Mouse (Mus musculus): ENCODE results near the gene Gm42417. TPM values are rescaled to one million over a fixed set of nuclear protein-coding genes. Genes with fewer than 3 reads are reported as not detected.

The Gm42417 gene
- not detected in 2 replicates for total RNA-seq (2014; fragmentation: Nextera tagmentation)
- 0.93 TPM in 1 of 2 replicates, not detected in the other for total RNA-seq (2017)

DNA sequence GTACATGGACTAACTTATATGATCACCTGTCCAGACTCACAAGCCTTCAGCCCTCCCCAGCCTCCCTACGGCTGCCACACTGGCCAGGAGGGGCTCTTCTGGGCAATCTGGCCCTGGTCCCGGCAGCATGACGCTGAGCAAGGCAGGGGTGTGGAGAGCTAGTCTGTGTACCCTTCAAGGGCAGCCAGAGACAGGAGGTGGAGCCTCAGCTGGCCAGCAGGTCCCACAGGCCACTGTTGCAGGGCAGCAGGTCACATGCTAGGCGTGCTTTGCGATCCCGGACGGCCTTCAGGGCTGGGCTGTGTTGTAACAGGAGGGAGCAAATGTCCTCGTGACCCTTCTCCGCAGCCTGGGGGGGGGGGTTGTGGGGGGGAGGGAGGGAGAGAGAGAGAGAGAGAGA is at the start of gene Gm42417:
Gene Gm42417 (minus strand): TSS at position 244 of the 400 bp plus-strand sequence.
- ATAC-seq (replicated peaks; ENCODE audit: poor library complexity, severe bottlenecking), result no peak

- ATAC-seq (replicated peaks; ENCODE audit: poor library complexity, severe bottlenecking), result no peak
Observed at GRCm38 (mm10) chr1:36587860-36588259, 48.6 kb upstream of the Gm42417 start.

- no peak for ATAC-seq (replicated peaks; ENCODE audit: poor library complexity, severe bottlenecking)
Observed at GRCm38 (mm10) chr1:36586288-36586687, 47.1 kb upstream of the Gm42417 start.

DNA sequence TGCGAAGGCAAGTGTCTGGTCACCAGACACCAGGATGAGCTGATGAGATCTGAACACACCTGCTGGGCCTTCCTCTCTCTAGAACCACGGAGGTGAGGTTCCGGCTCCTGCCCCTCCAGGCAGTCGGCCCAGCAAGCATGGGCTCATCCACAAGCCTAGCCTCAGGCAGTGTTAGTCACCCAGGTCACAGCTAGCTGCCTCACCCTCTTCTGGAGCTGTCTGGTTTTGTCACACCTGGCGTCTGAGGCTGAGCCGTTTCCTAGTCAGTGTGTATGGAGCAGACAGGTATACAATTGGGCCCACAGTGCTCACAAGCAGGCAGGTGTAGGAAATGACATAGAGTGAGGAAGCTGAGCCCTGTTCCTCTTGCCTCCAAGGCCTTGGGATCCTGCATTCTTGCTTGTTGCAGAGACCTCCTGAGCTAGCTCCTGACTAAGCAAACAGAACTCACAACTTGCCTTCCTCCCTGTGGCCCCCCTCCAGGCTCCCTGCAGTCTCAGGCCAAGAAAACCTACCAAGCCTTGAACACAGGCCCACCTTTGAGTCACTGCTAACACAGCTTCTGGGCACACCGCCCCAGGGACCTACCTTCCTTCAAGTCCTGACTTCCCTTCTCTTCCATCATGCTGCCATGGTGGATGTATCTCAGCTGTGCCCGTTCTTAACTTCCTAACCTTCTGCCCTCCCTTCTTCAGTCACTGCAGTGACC is 44.3 kb upstream of the Gm42417 start:
- ATAC-seq (replicated peaks; ENCODE audit: poor library complexity, severe bottlenecking), result no peak

GRCm38 (mm10) chr1:36582211-36582610 is 43.0 kb upstream of the Gm42417 start:
- no peak for ATAC-seq (replicated peaks; ENCODE audit: poor library complexity, severe bottlenecking)

GRCm38 (mm10) chr1:36581260-36581659 is 42.0 kb upstream of the Gm42417 start:
- ATAC-seq (replicated peaks; ENCODE audit: poor library complexity, severe bottlenecking), result no peak

DNA sequence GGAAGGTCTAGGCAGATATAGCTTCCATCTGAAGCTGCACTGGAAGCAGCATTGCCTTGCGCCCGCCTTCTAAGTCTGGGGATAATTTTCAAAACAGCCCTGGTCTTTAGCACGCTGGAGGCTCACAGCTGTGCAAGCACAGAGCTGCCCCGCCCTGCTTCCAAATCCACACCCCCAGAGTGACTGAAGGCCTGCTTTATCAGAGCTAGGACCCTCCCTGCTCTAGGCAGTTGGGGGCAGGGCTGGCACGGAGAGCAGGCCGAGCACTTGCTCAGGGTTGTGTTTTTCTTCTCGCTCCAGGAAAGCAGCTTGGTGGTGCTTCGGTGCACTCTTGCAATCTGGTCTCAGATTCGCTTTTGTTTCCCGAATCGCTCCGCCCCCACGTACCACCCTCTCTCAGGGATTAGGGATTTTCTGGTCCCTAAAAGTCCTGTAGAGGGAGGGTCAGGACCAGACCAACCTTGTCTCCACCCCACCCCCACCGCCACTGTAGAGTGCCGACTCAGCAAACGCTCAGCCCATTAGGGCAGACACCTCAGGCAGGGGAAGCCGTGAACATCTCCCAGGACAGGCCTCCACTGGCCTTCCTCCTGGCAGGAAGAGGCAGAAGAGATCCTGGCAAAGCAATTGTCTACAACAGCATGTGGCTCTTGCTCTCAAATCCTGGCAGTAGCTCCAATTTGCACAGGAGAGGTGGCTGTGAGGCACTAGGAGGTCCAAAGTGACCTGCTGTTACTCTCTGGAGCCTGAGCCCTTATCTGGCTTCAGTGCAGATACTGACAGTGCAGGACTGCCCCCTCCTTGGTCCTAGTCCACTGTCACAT is 41.4 kb upstream of the Gm42417 start:
- ATAC-seq (replicated peaks; ENCODE audit: poor library complexity, severe bottlenecking), result peak; percentile 34

GRCm38 (mm10) chr1:36579974-36580383 is 40.8 kb upstream of the Gm42417 start:
- no peak for ATAC-seq (replicated peaks; ENCODE audit: poor library complexity, severe bottlenecking)

DNA sequence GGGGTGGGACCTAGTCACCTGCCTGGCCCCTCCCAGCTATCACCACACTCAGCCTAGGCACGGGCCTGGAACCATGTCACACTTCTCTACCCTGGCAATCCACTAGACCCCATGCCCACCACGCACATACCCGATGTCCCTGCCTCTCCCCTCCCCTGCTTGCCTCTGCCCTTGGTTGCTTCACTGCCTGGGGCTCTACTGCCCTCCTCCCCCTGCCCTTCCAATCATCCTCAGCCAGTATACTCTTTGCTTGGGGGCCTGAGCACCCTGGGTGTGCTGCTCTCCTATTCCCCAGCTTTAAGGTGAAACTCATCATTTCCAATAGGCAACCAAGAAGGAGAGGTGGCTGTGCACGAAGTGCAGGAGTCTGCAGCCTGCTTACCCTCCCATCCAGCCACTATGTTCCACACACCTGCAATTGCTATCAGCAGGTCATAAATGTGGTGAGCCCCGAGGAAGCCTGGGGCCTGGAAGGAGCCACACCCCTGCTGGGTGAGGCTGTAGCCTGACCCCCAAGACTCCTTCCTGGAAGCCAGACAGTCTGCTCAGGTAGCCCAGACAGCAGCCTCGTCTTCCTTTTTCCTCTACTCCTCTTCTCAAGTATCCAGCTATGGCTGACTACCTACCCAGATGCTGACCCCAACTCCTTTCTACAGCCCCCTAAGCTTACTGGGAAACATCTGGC is 37.9 kb upstream of the Gm42417 start:
- ATAC-seq (replicated peaks; ENCODE audit: poor library complexity, severe bottlenecking), result no peak

DNA sequence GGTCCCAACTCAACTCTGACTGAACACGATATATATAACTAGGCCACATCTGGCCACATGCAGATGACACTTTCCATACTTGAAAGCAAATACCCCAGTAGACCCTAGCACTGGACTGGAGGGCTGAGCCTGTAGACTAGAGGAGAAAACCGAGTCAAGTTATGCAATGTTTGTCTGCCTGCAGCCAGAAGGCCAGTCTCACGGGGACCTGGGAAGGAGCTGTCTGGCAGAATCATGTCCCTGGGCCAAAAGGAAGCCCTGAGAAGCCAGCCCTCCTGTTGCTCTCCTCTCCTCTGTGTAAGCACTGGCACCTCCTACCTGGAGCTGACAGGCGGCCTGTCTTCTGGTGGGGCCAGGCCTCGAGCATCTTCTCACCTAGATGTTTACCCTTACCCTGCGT is 36.1 kb upstream of the Gm42417 start:
- no peak for ATAC-seq (replicated peaks; ENCODE audit: poor library complexity, severe bottlenecking)

DNA sequence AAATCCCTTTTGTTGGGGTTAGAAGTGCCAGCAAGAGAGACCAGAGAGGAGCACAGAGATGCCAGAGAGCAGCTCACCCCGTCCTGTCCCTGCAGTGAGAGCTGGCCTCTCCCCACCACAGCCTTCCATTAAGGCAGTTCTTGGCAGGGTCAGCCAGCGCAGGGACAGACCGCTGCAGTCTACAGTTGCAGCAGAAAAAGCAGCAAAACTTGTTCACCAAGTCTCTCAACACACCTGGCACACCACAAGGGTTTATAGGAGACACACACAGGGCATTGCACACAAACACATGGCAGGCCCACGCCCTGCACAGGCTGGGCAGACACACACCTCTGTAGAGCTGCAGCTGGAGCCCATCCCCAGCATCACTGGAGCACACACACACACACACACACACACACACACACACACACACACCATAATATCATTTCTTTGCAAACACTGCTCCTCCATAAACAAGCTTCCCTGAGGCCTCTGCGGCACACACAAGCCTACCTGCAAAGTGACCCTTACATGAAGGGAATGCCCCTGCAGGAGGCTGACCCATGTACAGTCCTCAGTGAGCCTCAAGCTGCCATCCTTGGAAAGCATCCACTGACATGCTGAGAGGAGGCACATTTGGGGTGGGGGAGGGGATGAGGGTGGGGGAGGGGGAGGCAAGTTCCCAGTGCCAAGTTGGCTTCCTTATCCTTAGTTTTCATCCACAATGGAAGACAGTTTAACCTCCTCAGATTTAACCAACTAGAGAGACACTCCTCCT is 35.1 kb upstream of the Gm42417 start:
- ATAC-seq (replicated peaks; ENCODE audit: poor library complexity, severe bottlenecking), result no peak

GRCm38 (mm10) chr1:36573524-36573923 is 34.3 kb upstream of the Gm42417 start:
- ATAC-seq (replicated peaks; ENCODE audit: poor library complexity, severe bottlenecking), result no peak

DNA sequence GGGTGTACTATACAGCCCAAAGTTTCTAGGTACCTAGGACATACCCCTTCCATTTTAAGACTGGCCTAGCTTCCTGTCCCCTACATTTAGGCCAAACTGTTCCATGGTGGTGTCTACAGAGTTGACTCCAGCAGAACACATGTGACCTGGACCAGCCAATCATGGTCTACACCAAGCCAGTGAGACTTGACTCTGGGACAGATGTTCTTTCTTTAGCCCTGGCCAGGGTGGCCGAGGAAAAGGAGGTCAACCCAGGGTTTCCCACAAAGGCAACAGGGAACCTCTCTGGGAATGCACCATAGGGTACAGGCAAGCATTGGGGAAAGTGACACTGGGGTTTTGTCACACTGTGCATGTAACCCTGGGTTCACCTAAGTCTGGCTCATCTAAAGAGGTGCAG is 33.5 kb upstream of the Gm42417 start:
- ATAC-seq (replicated peaks; ENCODE audit: poor library complexity, severe bottlenecking), result no peak

- no peak for ATAC-seq (replicated peaks; ENCODE audit: poor library complexity, severe bottlenecking)
Observed at GRCm38 (mm10) chr1:36572140-36572700, 33.0 kb upstream of the Gm42417 start.

DNA sequence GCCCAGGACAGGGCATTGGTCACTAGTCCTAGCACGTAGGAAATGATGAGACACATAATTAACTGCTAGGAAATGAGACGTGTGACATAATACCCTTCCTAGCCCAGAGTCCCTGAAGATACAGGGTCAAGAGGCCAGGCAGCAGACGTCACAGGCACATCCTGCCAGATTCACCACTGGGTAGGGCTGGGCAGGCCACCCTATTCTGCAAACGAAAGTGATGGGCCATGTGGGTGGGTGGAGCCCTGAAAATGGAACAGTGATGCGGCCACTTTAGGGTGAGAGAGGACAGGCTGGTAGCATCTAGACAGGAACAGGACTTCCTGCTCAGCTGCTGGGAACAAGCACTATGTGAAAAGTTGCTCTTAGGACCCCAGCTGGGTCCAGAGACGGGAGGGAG is 32.4 kb upstream of the Gm42417 start:
- ATAC-seq (replicated peaks; ENCODE audit: poor library complexity, severe bottlenecking), result peak; percentile 80

DNA sequence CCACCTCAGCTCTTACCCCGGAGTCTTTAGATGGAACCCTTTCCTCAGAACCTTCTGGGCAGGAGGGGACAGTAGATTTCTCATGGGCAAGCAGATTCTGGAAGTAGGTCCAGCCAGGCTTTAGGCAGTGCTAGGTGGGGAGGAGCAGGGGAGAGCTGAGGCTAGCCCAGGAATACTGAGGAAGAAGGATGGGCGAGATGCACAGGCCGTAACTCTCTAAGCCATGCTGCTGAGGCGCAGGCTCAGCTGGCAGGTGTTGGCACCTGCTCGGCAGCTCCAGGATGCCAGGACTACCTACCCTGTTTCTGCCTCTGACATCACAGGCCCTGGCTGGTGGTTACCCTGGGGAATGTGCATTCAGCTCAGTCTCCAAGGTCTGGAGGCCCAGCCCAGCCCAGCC is 31.1 kb upstream of the Gm42417 start:
- ATAC-seq (replicated peaks; ENCODE audit: poor library complexity, severe bottlenecking), result no peak

DNA sequence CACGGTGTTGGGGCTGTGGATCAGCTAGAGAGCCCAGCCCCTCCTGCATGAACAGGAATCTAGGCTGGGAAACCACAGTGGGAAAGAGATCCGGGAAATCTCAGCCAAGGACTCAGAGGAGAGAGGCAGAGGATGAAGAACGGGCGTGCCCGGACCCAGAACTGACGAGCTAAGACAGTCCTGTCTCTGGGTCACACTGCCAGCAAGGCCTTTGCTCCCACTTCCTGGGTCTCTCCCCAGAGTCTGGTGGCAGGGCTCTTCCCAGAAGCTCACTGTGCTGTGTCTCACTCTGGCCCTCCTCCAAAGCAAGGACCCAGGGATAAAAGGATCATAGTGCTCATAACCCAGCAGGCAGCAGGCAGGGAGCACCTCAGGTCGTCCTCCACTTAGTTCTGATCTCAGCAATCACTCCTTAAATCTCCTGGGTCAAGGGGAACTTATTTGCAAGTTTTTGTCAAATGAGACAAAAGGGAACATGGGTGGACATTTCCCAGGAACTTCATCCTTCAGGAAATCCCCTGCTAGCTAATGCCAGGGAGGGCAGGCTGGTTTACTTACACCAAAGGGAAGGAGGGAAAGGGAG is 30.6 kb upstream of the Gm42417 start:
- no peak for ATAC-seq (replicated peaks; ENCODE audit: poor library complexity, severe bottlenecking)

- ATAC-seq (replicated peaks; ENCODE audit: poor library complexity, severe bottlenecking), result no peak
Observed at GRCm38 (mm10) chr1:36568776-36569175, 29.5 kb upstream of the Gm42417 start.

DNA sequence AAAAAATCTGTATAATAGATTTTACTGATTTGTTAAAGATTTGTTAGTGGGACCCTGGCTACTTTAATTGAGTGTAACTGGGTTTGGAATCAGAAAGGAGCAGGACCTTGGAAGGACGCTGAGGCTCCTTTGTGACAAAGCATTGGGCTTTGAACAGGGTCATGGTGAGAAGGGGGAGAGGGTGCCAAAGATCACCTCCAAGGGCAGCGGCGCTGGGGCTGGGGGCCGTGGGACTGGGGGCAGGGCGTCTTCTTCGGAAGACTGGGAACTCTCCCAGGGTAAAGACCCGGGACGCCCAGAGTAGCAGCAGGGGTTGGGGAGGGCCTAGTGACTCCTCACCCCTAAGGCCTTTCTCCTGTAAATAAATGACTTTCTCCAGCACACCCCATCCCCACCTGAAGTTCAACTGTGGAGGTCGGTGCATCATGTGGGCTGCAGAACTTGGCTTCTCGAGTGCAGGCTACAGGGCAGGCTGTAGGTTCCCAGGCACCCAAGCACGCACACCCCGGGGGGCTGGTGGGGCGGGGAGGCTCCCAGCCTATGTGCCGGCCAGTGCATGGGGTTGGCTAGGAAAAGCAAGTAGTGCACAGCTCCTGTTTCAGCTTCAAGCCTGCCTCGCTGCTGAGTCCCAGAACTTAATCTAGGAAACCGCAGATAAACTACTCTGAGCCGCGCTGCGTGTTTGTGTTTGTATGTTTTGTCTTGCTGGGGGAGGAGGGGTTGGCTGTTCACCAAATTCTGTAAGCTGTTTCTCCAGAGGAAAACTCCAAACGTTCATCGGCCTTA is 28.8 kb upstream of the Gm42417 start:
- ATAC-seq (replicated peaks; ENCODE audit: poor library complexity, severe bottlenecking), result no peak

Measured in granulocyte monocyte progenitor cell, adult 5-6 weeks (primary cell).